In the genomic region with DNA sequence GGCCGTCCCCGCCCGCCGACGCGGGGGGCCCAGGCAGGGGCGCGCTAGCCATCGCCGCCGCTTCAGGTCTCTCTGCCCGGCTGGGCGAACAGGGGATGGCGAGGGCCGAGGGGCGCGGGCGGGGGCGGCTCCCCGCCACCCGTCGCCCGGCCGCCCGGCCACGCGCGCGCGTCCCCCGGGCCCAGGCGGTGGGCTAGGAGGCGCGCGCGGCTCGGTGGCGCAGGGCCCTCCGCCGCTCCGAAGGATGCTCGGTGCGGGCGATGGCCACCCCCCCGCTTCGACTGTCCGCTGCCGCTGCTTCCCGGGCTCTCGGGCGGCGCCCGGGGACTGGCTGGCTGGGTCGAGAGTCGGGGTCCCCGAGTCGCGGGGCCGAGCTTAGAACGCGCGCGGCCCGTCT, we compare ENCODE assay signal across 8 mouse cellular contexts. TPM values are rescaled to one million over a fixed set of nuclear protein-coding genes. Genes with fewer than 3 reads are reported as not detected.
DNase-seq lines count a peak whose midpoint lies in the region; ATAC-seq and TF ChIP-seq lines count a peak whose summit lies in the region.

TSS of gene Irs2 (minus strand) at position 80 of the 397 bp plus-strand sequence.

- peak; percentile 8 for ATAC-seq in forebrain, postnatal 0 days
- ATAC-seq in intestine, postnatal 0 days: peak; percentile 0; the same call in 1 of the 2 replicates
- peak; percentile 19; the same call in 1 of the 2 replicates for ATAC-seq in midbrain, embryonic 16.5 days

- under 1% methylated on average over 44 of the region's 64 CpGs for WGBS in forebrain, postnatal 0 days
- 1% methylated on average over 58 of the region's 64 CpGs for WGBS in intestine, postnatal 0 days
- WGBS in midbrain, embryonic 16.5 days: 0% methylated on average over 22 of the region's 64 CpGs

- H3K4me1 ChIP-seq in MEL (ENCODE audit: control insufficient read depth in 1 of 2, insufficient read depth in 2 of 2, low read length in 2 of 2): peaks cover 0 to 23% of the 10 kb centered on the region in 2 experiments; a peak in 3 of 4 replicates
- peaks cover 32% of the 10 kb centered on the region for H3K4me1 ChIP-seq in forebrain, postnatal 0 days (ENCODE audit: insufficient read depth)
- H3K4me1 ChIP-seq in intestine, postnatal 0 days (replicated peaks; ENCODE audit: control insufficient read depth, insufficient read depth, low read length): peaks cover 10% of the 10 kb centered on the region
- peaks cover 46% of the 10 kb centered on the region for H3K4me1 ChIP-seq in midbrain, embryonic 16.5 days (ENCODE audit: control insufficient read depth, insufficient read depth, low read length)

- peaks cover 56% of the 10 kb centered on the region for H3K79me2 ChIP-seq in MEL (ENCODE audit: control insufficient read depth, insufficient read depth, low read length, poor library complexity)

- H3K36me3 ChIP-seq in MEL (ENCODE audit: control insufficient read depth in 1 of 2, insufficient read depth in 2 of 2, low read length in 2 of 2): peaks cover 0 to 3% of the 10 kb centered on the region in 2 experiments; a peak in 1 of 4 replicates
- H3K36me3 ChIP-seq in forebrain, postnatal 0 days (ENCODE audit: insufficient read depth): no peaks in the 10 kb centered on the region; the same call in 1 of the 2 replicates
- H3K36me3 ChIP-seq in intestine, postnatal 0 days (ENCODE audit: control insufficient read depth, insufficient read depth): peaks cover 24% of the 10 kb centered on the region
- H3K36me3 ChIP-seq in midbrain, embryonic 16.5 days (ENCODE audit: control insufficient read depth, insufficient read depth, low read length): no peaks in the 10 kb centered on the region

- TF ChIP-seq CTCF in MEL (IDR thresholded peaks at IDR 0.05 in 2 of 3, conservative IDR thresholded peaks at IDR 0.05 in 1 of 3; ENCODE audit: control insufficient read depth in 1 of 3, insufficient read depth in 1 of 3, low read depth in 2 of 3, low read length in 3 of 3, poor library complexity in 1 of 3, severe bottlenecking in 1 of 3): no peak
- no peak for TF ChIP-seq CTCF in forebrain, postnatal 0 days (IDR thresholded peaks at IDR 0.05; ENCODE audit: low read depth)
- TF ChIP-seq CTCF in intestine, postnatal 0 days (IDR thresholded peaks at IDR 0.05; ENCODE audit: low read depth): no peak

- peak within 1 kb of the TSS; percentile 83 for H3K9ac ChIP-seq in MEL (ENCODE audit: control insufficient read depth, low read depth, low read length, poor library complexity, severe bottlenecking)
- peak within 1 kb of the TSS; percentile 99 for H3K9ac ChIP-seq in forebrain, postnatal 0 days
- peak within 1 kb of the TSS; percentile 95 for H3K9ac ChIP-seq in intestine, postnatal 0 days (ENCODE audit: low read depth, low read length)
- H3K9ac ChIP-seq in midbrain, embryonic 16.5 days (ENCODE audit: low read depth, low read length): peak within 1 kb of the TSS; percentile 95

- peak within 1 kb of the TSS; percentile 86 for H3K4me2 ChIP-seq in forebrain, postnatal 0 days (ENCODE audit: low read depth)
- peak within 1 kb of the TSS; percentile 96 for H3K4me2 ChIP-seq in intestine, postnatal 0 days (replicated peaks; ENCODE audit: low read depth)
- H3K4me2 ChIP-seq in midbrain, embryonic 16.5 days (ENCODE audit: low read length): peak within 1 kb of the TSS; percentile 95

- peak within 1 kb of the TSS; percentile 77 for H3K27ac ChIP-seq in MEL (ENCODE audit: control insufficient read depth, low read depth, low read length)
- H3K27ac ChIP-seq in forebrain, postnatal 0 days (ENCODE audit: low read depth, low read length): peak within 1 kb of the TSS; percentile 100
- peak within 1 kb of the TSS; percentile 98 for H3K27ac ChIP-seq in intestine, postnatal 0 days (ENCODE audit: low read depth, low read length)
- peak within 1 kb of the TSS; percentile 100 for H3K27ac ChIP-seq in midbrain, embryonic 16.5 days (ENCODE audit: low read length)

- H3K4me3 ChIP-seq in MEL (ENCODE audit: control insufficient read depth in 1 of 2, insufficient read depth in 1 of 2, low read depth in 2 of 2, low read length in 2 of 2): peak within 1 kb of the TSS; percentile 83 to 88
- H3K4me3 ChIP-seq in forebrain, postnatal 0 days (ENCODE audit: low read depth, low read length): peak within 1 kb of the TSS; percentile 84
- H3K4me3 ChIP-seq in intestine, postnatal 0 days (ENCODE audit: low read depth, low read length): peak within 1 kb of the TSS; percentile 89
- peak within 1 kb of the TSS; percentile 87 for H3K4me3 ChIP-seq in midbrain, embryonic 16.5 days (ENCODE audit: low read depth, low read length)

- TF ChIP-seq RAD21 in MEL (IDR thresholded peaks at IDR 0.05; ENCODE audit: low read depth, low read length): no peak

- DNase-seq in heart, adult 18-20 months: no peak
- DNase-seq in heart, adult 11 months: no peak
- no peak for DNase-seq in MEL (ENCODE audit: low read depth, low spot score)
- DNase-seq in forebrain, postnatal 0 days: no peak
- DNase-seq in cerebellum, postnatal 10 days: no peak
- DNase-seq in spleen, postnatal 4 days (ENCODE audit: low spot score in 2 of 2): no peak

- no peaks in the 10 kb centered on the region for H3K27me3 ChIP-seq in MEL (ENCODE audit: control insufficient read depth in 1 of 2, insufficient read depth in 2 of 2, low read length in 2 of 2)
- H3K27me3 ChIP-seq in forebrain, postnatal 0 days (ENCODE audit: insufficient read depth, low read length): no peaks in the 10 kb centered on the region
- no peaks in the 10 kb centered on the region for H3K27me3 ChIP-seq in intestine, postnatal 0 days (replicated peaks; ENCODE audit: control insufficient read depth, insufficient read depth, low read length)
- H3K27me3 ChIP-seq in midbrain, embryonic 16.5 days (ENCODE audit: control insufficient read depth, insufficient read depth, low read depth, low read length): no peaks in the 10 kb centered on the region

- no peak for TF ChIP-seq POLR2A in MEL (IDR thresholded peaks at IDR 0.05; ENCODE audit: control insufficient read depth in 1 of 2, insufficient read depth in 1 of 2, low read depth in 1 of 2, low read length in 2 of 2, poor library complexity in 1 of 2)

- no peak for TF ChIP-seq EP300 in MEL (IDR thresholded peaks at IDR 0.05; ENCODE audit: low read depth in 1 of 2, low read length in 2 of 2)

- no peaks in the 10 kb centered on the region for H3K9me3 ChIP-seq in MEL (replicated peaks; ENCODE audit: insufficient read depth, low read length)
- no peaks in the 10 kb centered on the region for H3K9me3 ChIP-seq in forebrain, postnatal 0 days (ENCODE audit: low read length)
- no peaks in the 10 kb centered on the region for H3K9me3 ChIP-seq in intestine, postnatal 0 days (ENCODE audit: control insufficient read depth)
- H3K9me3 ChIP-seq in midbrain, embryonic 16.5 days (replicated peaks; ENCODE audit: control insufficient read depth, low read length, poor library complexity, severe bottlenecking): no peaks in the 10 kb centered on the region

TF ChIP-seq in MEL, 35 proteins besides CTCF, POLR2A, EP300 and RAD21:
- no peak for TF ChIP-seq SMC3 (IDR thresholded peaks at IDR 0.05; ENCODE audit: low read depth, low read length)
- 0 out of 2 replicates have a peak, but pooled peaks have one; percentile 12 for TF ChIP-seq CHD1 (IDR thresholded peaks at IDR 0.05; ENCODE audit: low read depth, low read length)
- no peak for TF ChIP-seq RCOR1 (IDR thresholded peaks at IDR 0.05; ENCODE audit: low read depth, low read length)
- TF ChIP-seq ZC3H11A (IDR thresholded peaks at IDR 0.05; ENCODE audit: low read depth, low read length): no peak

RNA-seq across cellular contexts. Expression of gene Irs2, which starts in this region (rescaled TPM):
- 10 to 100 TPM; 17.8 to 18.5 TPM for total RNA-seq in heart, adult 18-20 months (2021)
- total RNA-seq in MEL (2012; rRNA removed): 12.4 and 16.4 TPM in 2 replicates
- 10 to 100 TPM in 1 of 2 experiments, not detected in 1; 23.1 TPM for polyA plus RNA-seq in MEL (2012; ENCODE audit: insufficient read depth in 1 of 2, insufficient read length in 2 of 2, low read depth in 1 of 2, low replicate concordance in 2 of 2, missing spikeins in 1 of 2)
- 28.2 and 37.3 TPM in 2 replicates for total RNA-seq in forebrain, postnatal 0 days (2014; rRNA removed)
- polyA plus RNA-seq in forebrain, postnatal 0 days (2015; fragmentation: Nextera tagmentation; extraction: Ambion mirVana): 5.5 and 7.6 TPM in 2 replicates
- polyA plus RNA-seq in intestine, postnatal 0 days (2015; fragmentation: Nextera tagmentation; extraction: Ambion mirVana): 6.0 and 7.7 TPM in 2 replicates
- polyA plus RNA-seq in midbrain, embryonic 16.5 days (2015; fragmentation: Nextera tagmentation; extraction: Ambion mirVana): 3.8 and 5.1 TPM in 2 replicates
